Mouse (Mus musculus): ENCODE data around the gene Eml5.

The Eml5 gene

DNA sequence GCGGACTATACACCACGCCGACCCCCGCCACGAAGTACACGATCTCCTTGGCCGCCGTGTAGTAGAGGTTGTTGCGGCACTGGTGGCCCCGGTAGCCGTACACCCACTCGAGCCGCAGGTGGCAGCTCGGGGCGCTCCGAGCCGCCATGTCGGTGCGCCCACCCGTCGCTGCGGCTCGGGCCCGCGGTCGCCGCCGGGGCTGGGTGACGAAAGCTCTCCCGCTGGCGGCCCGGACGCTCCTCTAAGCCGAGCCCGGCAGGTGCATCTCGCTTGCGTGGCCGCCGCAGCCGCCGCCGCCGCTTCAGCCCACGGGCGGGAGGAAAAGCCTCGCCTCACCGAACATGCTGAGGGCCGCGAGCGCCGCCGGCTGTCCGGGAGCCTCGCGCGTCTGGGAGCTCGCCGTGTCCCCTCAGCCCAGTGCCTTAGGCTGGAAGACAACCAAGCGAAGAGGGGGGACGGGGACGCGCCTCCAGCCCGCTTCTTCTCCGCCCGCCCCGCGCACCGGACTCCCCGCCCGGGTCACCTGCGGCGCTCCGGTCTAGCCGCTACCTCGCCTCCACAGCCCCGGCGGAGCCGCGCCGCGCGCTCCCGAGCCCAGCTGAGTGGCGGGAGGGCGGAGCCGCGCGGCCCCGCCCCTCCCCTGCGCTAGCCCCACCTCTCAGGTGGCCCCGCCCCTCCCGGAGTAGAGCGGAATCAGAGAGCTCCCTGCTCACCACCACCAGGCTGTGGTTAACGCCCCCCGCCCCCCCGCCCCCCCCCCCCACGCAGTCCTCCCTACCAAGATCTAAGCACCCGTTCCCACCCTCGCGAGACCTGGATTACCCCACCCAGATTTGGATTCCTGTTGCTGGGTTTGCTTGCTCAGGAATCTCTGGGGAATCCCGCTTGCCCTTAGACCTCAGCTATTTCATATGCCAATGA lies at the start of gene Eml5:
Gene Eml5 (minus strand): TSS at position 604 of the 921 bp plus-strand sequence.
- no peak for DNase-seq (ENCODE audit: low read depth)

DNA sequence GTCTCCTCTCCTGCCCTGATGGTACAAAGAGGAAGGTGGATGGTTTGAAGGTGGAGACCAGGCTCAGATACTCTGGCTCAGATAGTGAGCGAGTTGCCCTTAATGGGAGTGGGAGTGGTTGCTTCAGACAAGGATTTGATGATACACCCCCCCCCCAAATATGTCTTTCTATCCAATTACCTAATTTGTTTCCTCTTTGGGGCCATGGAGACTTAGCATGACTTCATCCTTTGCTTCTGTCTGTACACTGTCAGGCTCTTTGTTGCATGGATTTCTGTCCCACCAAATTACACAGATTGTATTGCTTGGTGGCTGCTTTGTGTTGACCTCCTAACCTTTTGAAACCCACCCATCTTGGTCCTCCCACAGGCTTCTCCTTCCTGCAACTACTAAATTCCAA lies 31.6 kb upstream of the Eml5 start:
- no peak for DNase-seq (ENCODE audit: low read depth)

DNA sequence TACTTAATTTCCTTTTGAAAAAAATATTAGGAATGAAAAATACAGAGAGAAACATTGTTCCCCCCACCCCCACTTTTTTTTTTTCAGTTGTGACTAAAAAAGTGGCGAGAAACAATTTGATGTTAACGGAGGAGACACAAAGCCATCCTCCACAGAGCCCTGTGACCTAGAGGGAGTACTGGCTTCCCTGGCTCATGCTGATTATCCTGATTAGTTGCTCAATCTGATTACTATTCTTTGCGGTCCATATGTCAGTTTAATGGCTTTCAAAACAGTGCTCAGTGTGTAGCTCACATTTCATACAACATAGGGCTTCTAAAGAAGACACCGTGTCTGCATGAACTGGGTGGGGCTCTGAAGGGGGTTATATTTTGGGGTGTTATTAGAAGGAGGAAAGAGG lies 31.2 kb upstream of the Eml5 start:
- DNase-seq (ENCODE audit: low read depth), result no peak

DNA sequence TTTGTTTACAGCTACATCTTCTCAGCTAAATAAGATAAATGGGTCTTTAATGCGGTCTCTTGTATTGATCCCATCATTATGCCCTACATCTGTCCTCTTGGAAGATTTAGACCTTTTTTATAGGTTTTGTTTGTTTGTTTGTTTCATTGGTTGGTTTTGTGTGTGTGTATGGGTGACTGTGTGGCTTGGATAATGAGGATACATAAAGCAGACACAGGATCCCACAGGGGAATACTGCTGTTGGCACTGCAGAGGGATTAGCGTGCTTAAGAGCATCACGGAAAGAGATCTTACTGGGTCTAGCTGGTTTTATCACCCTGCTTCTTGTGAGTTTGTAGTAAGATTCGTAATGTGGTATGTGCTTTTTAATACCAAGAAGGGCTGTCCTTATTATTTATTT lies 29.9 kb upstream of the Eml5 start:
- DNase-seq (ENCODE audit: low read depth), result no peak

DNA sequence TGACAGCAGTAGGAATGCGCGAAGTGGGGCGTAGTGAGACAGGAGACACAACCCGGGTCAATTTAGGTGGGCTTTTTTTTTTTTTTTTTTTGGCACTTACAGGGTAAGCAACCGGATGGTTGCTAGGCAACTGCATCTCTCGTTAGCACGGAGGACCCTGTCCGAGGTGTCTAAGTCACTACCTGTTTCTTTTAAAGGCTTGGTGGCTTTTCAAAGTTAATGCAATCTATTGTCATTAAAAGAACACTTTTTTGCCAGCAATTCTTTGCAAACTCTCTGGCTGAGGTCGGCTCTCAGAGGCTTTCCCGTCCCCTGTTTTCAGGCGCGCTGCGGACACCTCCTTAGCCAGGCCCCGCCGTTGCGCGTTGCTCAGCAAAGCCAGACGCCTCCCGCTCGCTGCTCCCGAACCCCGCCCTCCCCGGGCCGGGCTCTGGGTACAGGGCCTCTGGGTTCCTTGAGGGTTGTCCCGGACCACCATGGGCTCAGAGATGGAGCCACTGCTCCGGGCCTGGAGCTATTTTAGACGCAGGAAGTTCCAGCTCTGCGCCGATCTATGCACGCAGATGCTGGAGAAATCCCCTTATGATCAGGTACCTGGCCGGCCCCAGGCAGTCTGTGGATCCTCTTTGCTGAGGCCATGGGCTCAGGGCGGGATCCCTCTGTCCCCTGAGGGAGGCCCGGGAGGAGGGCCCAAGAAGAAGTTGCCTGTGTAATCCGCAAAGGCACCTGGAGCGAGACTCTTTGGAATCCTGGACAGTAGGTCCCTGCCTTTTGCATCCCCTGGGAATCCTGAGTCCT lies 19.1 kb upstream of the Eml5 start, which contains the start of gene Ttc8:
Gene Ttc8 (plus strand): TSS at position 381 of the 798 bp plus-strand sequence.
- peak; percentile 75 for DNase-seq (ENCODE audit: low read depth)

DNA sequence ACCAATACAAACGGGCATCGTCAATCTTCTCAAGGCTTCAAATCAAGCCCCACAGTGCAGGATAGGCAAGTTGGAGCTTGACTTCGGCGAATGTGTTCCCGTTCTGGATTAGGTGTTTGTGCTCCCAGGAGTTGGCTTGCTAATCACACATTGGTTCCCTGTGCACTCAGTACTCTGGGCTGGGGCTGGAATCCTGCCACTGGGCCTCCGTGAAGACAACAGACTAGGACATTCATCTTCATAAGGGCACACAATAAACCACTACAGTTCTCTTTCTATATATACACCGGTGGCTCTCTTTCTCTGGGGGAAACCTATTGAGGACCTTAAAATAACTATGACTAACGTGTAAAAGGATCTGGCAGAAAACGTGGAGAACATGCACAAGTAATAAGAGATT lies 8.8 kb upstream of the Eml5 start:
- DNase-seq (ENCODE audit: low read depth), result no peak

DNA sequence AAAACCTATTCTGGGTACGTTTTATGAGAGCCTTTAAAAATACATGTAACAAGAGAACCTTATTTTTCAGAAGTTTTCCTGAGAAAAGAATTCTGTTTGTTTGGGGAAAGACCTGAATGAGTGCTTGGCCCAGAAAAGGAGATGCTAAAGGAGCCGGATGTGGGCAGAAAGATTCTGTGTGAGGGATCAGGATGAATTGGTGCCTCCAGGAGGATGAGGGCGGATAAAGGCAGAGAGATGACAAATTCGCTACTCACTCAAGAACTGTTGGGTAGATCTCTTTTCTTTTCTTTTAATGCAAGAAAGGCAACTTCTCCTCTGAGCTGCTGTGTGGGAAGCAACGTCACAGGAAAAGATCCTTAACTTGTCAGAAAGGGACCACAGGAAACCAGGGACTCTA lies 4.2 kb upstream of the Eml5 start:
- DNase-seq (ENCODE audit: low read depth), result no peak

DNA sequence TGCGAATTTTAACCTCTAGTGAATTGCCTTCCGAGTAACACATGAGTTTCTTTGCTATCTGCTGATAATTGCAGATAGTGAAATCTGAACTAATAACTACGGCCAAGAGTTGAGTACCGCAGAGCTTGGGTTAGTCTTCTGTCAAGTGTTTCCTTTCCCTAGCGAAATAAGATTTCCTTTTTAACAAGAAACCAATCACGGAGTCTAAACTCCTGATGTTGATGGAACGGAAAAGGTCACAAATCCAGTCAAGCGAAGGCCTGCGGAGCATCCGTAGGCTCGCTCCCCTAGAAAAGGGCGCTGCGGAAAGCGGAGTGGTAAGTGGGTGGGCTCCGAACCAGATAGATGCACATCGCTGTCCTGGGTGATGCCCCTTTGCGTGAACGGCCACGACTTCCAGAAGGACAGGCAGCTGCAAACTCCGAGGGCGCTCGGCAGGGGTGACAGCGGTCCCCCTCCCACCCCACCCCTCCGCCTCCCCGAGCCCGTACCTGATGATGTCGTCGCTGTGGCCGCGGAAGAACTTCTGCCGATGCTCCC lies 873 bp downstream of the Eml5 start:
- no peak for DNase-seq (ENCODE audit: low read depth)

DNA sequence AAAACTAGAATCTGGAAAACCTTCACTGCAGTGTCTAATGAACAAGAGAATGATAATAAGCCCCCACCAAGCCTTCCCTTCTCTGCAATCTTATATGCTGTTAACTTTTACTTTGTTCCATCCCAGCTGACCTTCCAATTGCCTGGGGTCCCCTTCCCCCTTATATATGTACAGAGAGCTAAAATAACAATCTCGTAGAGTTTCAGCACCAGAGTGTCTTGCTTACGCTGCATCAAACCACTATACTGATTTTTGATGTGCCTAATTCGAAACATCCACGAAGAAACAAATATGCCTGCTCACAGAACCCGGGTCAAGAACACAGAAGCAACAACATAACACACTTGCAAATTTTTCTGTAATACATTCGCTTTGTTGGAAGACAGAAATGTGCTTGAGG lies 1.6 kb downstream of the Eml5 start:
- DNase-seq (ENCODE audit: low read depth), result no peak

DNA sequence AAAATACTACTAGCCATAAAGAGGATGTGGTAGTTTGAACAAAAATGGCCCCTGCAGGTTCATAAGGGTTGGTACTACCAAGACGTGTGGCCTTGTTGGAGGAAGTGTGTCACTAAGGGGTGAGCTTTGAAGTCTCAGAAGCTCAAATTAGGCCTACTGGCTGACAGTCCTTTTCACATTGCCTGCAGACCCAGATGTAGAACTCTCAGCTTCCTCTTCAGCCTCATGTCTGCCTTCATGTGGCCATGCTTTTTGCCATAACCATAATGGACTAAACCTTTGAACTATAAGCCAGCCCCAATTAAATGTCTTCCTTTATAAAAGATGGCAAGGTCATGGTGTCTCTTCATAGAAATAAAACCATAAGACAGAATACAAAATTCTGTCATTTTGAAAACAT lies 4.5 kb downstream of the Eml5 start:
- DNase-seq (ENCODE audit: low read depth), result no peak

DNA sequence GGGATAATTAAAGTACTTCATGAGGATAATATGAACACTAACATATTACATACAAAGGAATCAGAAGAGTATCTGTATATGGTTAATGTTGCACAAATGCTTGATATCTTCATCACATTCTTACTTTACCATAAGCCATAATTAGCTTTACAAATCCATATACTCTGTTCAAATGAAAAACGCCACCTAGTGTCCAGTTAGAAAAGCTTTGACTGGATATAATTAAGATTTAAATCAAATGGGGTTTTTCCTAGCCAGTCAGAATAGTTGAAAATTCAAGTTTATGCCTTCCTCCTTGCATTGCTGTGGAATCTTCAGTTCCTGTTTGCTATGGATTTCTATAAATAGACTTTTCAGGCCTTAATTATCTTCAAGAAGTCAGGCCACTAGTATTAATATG lies 16.8 kb downstream of the Eml5 start:
- no peak for DNase-seq (ENCODE audit: low read depth)

DNA sequence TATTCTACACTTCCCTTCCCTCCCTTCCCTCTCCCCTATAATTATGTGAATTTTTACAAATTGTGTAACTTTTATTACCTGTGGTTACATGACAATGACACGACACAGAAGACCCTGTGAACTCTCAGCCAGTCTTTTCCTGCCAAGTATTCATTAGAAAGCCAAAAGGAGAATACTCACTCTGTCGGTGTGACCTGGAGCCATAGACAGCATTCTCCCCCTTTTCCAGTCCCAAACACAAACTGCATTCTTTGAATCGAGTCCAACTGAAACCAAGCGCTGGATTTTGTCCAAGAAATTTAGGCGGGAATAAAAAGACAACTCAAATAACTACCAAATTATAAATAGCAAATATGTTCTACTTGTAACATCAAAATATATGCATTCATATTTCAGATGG lies 19.5 kb downstream of the Eml5 start:
- no peak for DNase-seq (ENCODE audit: low read depth)

DNA sequence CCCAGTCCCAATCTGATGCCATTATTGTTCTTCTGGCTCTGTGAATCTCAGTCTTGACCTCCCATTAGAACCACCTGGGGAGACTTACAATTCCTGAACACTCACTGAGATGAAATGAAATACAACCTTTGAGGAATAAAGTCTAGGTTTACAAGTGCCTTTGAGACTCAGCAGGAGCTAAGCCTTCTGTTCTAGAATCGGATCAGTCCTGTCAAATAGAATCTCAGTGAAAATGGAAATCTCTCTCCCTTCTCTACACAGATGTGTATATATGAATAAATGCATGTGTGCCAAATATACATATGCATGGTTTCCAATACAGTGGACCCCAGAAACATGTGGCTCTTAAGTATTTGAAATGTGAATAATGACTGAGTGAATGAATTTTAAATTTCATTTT lies 22.6 kb downstream of the Eml5 start:
- no peak for DNase-seq (ENCODE audit: low read depth)

DNA sequence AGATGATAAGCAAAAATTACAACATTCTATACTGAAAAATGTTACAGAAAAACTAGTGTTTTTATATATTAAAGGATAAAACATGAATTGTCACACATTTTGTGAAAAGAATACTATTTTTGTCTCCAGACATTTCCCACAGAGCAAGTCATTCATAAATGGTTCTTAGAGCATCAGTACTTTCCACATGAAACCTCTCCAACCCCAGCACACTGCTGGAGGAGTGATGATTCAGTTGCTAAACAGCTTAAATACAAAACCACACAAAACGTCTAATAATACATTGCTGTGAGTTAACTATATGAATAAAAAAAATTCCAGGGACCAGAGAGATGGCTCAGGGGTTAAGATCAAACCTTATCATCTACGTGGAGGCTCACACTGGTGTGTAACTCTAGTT lies 26.1 kb downstream of the Eml5 start:
- DNase-seq (ENCODE audit: low read depth), result no peak

DNA sequence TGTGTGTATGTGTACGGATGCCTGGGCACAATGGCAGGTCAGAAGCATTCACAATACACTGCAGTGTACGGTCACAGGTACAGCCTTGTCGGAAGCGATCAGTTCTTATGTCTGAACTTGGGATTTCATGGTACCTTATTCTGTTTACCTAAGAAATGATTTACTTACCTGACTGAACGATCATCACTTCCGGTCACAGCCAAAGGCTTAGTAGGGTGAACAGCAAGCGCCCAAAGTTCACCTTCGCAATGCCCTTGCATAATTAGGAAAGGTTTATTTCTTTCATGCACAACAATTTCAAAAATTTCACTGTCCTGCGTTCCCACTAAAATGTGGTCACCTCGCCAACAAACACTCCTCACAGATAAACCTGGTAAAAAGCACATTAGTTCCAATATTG lies 28.4 kb downstream of the Eml5 start:
- DNase-seq (ENCODE audit: low read depth), result no peak

DNA sequence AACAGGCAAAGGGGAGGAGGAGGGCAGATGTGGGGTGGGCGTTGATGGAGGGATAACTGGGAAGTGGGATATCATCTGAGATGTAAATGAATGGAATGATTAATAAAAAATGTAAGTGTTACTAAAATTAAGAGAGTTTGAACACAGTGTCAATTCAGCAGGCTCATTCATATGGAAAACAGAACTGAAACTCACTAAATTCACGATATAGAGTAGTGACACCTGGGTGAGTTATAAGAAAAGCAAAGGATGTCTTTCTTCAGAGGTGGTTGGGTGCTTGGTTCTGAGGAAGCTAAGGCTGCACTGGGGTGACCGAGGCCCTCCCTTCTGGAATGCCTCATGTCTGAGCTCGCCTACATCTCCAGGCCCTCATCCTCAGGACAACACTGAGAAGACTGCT lies 37.8 kb downstream of the Eml5 start:
- no peak for DNase-seq (ENCODE audit: low read depth)

DNA sequence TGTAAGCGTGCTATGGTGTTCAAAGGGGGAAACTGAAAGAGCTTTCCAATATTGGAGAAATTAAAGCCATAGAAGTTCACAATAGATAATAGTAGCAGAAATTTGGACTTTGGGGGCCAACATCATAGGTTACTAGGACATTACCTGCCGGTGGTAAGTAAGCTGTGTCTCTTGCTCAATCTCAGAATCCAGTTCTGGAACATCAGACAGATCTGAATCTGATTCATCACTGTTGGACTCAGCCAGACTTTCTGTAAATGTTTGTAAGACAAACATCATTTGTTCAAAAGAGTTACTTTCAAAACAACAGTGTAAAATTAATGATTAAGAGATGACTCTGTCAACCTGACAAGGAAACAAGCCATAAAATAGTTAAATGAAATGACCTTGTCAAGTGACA lies 41.0 kb downstream of the Eml5 start:
- no peak for DNase-seq (ENCODE audit: low read depth)

DNA sequence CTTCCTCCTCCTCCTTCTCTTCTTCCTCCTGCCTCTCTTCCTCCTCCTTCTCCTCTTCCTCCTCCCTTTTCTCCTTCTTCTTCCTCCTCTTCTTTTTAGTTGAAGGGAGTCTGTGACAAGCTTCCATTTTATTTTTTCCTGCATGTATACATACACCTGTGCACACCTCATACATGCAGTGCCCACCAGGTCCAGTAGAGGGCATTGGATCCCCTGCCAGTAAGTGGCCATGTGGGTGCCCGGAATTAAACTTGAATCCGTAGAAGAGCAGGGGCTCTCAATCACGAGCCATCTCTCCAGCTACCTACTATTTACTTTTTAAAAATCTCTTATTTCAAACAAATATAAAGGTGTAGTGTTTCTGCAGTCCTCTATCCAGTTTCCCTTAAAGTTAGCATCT lies 50.5 kb downstream of the Eml5 start:
- no peak for DNase-seq (ENCODE audit: low read depth)

DNA sequence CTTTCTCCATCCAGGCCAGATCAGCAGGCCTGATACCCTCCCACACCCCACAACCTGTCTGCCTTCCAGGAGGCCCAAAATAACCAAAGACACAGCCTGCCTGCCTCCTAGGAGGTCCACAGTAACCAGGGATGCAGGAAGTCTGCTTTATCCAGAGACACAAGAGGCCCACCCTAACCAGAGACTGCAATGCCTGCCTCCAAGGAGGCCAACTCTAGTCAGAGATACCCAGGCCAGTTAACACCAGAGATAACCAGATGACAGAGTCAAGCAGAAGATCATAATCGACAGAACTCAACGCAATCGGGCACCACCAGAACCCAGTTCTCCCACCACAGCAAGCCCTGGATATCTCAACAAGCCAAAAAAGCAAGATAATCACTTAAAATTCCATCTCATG lies 56.5 kb downstream of the Eml5 start:
- DNase-seq (ENCODE audit: low read depth), result no peak

DNA sequence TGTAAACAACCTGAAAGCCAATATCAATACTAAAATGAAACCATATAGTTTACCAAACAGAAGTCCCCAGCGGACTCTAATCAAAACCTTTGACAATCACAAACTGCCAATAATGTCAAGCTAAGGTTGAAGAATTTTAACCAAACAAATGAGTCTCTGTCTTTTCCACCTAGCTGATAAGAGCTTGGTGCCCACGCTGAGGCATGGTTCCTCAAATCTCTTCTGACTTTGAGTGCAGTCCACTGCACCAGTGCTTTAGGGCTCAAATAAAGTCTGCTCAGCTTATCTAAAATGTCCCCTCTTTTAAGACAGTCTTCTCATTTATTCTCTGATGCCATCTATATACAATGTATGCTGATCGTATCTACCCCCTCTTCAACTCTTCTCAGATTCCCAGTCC lies 61.1 kb downstream of the Eml5 start:
- DNase-seq (ENCODE audit: low read depth), result no peak

DNA sequence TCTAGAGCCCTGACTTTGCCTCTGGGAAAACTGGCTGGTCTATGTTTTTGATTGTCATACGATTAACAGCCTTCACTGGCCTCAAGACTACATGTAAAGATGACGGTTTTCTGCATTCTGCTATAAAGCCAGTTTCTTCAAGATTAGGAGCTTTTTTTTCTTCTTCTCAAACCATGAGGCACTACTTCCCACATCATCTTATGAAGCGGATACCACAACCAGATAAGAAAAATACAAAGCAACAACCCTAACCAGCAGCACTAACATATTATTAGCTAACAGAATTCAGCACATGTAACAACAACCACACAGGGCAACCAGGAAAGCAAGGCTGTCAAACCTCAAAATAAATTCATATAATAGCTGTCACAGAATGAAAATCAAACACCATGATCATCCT lies 63.3 kb downstream of the Eml5 start:
- no peak for DNase-seq (ENCODE audit: low read depth)

DNA sequence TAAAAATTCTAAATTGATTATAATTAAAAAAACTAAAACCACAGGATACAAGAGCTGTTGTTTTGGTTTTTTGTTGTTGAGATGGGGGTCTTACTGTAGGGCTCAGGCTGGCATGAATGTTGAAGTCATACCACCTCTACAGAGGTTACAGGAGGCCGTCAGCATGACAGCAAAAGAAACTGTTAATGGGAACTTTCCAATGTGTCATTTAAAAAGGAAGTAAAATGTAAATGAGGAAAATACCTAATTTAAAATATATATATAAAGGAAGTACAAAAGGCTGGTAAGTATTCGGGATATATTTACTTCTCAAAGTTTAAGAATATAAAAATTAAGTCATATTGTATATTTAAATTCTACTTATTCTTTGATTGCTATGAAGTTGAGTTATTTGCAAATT lies 65.8 kb downstream of the Eml5 start:
- no peak for DNase-seq (ENCODE audit: low read depth)

DNA sequence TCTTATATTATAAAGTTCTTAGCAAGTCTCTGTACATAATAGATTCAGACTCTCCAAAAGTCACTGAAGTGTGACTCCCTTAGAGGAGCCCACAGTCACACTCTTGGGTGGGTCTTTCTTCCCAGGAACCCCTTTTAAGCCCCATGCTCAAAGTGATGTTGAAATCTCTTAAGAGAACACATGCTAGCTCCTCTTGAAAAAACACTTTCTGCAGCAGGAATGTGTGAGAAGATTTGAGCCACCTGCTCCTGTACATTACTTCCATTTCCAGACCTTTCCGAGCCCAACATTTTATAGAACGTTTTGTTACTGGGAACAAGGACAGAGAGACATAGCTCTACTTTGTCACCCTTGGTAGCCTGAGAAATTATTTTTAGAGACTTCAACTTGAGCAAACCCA lies 66.4 kb downstream of the Eml5 start:
- DNase-seq (ENCODE audit: low read depth), result no peak
